Mouse (Mus musculus): Measurements from ENCODE around the gene Rtn4rl2. TPM values are rescaled to one million over a fixed set of nuclear protein-coding genes. Genes with fewer than 3 reads are reported as not detected.
"Not testable (repeated sequence)": the region's sequence is repeated elsewhere in the genome, so short reads cannot be mapped to it uniquely, and the experiment has no call there.

Gene Rtn4rl2
- total RNA-seq (2015) (not detected in 2 replicates), total RNA-seq (2017) (not detected in 2 replicates)

DNA sequence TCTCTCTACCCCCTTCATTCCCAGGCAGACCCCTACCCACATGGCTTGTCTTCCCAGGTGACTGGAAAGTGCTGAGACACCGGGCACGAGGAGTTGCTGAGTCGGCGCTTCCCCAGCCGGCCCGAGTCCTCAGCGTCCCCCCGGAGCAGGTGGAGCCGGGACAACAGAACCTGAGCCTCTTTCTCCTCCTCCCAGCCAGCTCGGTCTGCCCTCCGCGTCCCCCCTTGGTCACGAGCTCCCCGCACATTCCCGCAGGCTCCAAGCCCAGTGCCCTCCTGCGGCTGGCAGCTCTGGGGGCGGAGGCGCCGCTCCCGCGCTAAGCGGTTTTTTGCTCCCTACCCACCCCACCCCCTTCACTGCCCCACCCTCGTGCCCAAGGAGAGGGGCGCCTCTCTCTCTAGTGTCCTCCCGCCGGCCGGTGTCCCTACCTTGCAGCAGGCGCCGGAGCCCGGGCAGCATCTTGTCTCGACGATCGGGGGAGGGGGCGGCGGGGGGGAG lies at the start of gene Rtn4rl2:
TSS of gene Rtn4rl2 (minus strand) at position 477 of the 498 bp plus-strand sequence.
- no peak for ATAC-seq (replicated peaks; ENCODE audit: poor library complexity)

DNA sequence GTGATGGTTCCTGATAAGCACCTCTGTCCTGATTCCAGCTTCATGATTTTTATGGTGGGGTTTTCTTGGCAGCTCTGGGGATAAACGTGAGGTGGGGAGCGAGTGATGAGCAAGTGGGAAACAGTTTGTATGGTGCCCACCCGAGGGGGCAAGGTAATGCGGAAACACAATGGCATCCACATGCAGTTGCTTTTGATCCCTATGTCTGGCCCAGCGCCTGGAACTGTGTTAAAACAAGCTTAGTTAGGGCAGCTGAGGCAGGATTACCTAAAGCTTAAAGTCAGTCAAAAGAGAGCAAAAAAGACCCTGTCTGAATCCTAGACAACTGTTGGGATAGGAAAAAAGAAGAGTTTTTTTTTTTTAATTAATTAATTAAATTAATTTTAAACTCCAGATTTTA lies 48.6 kb upstream of the Rtn4rl2 start:
- ATAC-seq (replicated peaks; ENCODE audit: poor library complexity), result no peak

DNA sequence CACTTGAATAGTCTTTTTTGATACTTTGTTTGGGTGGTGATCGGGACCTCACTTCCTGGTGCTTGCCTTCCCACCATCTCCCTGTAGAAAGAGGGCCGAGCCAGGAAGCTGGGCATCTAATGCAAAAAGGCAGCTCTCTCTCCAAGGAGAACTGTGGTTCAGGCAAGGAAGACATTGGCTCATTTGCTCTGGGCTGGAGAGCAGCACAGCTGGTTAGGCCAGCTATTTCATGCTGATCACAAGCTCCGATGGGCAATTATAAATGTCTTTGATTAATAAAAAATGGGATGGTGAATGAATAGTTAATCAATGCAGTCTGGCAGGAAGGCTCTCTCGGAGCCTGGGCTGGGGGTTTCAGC lies 48.1 kb upstream of the Rtn4rl2 start:
- ATAC-seq (replicated peaks; ENCODE audit: poor library complexity), result no peak

DNA sequence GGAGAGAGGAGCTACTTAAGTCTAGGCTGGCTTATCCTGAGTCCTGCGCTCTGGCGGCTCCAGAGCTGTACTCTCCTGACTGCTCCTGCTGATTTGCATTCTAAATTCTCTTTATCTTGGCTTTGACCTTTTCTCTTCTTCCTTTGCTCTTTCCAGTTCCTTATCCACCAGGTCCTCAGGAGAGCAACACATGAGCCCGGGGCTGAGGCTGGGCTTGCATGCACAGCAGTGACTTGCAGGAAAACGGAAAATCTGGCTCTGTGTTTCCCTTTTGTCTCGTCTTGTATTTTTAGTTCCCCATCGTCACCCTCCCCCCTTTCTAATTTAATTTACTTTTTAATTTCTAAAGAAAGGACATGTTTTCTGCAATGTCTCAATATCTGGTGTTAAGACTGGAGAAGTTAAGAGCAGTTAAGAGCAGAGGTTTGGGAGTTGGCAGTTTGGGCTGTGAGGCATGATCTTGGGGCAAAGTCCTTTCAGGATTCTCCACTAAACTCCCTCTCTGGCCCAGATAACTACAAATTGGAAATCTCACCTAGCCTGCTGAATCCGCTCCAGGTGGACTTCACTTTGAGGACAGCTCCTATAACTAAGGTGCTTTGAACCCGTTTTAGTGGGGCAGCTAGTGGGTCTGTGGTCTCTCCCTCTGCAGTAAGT lies 47.6 kb upstream of the Rtn4rl2 start:
- ATAC-seq (replicated peaks; ENCODE audit: poor library complexity), result no peak

DNA sequence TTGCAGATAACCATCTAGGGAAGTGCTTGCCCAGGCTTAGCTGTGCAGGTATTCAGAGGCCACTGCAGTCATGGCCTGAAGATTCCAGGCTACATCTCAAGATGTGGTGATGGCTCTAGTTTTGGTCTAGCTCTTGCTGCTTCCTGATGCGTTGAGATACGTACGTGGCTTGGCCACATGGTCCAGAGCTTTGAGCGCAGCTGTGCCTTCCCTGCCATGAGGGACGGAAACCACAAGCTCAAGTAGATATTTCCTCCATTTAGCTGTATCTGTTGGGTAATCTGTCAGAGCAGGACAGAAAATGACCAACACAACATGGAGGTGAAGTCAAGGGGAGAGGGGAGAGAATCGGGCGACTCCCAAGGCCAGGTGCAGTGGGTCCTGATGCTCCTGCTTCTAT lies 43.7 kb upstream of the Rtn4rl2 start:
- peak; percentile 96 for ATAC-seq (replicated peaks; ENCODE audit: poor library complexity)

DNA sequence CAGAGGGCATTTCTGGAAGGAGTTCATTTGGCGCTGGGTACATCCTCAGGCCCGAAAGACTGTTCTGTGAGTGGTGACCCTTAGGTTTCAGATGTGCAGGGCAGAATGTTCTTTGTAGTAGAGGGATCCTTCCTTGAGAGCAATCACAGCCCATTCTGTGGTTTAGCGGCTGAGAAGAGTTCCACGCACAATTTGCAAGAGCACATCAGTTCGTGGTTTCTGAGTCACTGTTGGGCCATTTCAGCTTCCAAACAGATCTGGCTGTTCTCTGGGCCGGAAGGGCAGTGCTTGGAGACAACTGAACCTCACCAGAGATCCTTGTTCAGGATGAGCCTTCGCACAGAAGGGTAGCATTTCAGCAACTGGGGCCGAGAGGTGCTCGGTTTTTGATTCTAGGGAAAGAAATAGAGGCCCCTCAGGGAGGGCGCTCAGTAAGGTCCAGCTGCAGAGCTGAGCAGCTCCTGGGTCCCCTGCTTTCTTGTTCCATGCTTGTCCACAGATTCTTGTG lies 33.1 kb upstream of the Rtn4rl2 start:
- no peak for ATAC-seq (replicated peaks; ENCODE audit: poor library complexity)

DNA sequence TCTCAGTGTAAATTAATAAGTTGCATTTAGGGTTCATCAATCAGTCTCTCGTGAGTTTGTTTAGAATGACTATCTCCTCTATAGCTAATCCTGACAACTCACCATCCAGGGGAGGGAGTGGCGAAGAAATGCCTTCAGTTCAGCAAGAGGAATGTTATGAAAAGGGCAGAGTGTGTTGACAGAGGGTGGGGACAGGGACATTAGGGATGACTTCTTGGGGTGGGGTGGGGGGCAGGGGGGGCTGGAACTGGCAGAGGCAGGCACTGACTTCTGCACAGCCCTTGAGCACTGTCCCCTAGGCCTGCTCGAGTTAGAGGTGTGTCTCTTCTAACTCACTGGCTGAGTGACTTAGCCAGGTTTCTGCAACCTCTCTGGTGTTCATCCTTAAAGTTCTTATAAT lies 31.7 kb upstream of the Rtn4rl2 start:
- no peak for ATAC-seq (replicated peaks; ENCODE audit: poor library complexity)

DNA sequence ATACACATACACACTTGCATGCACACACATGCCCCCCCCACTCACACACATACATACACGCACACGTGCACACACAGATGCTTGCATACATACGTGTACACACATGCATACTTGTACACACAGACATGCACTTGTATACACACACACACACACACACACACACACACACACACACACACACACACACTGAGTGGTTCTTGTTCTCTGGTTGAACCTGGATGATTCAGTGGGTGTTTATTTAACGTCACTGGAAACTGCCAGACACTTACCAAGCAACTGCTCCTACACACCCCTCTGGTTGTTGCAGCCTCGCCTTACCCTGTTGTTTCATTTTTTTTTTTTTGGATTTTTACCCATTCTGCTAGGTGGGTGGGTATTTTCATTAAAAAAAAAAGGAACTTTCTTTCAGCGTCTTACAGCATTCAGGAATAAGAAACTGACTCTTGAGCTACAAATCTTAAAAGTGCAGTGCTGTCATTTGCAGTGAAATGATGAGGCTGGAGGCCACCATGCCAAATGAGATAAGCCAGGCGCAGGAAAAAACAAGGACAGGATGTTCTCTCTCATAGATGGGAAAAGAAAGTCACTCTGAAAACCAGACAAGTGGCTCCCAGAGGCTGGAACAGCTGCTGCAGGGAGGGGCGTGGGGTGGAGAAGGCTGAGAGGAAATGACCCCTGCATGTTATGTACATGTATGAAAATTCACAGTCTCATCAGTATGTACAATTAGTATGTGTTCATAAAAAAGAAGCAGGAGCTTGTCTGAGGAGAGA lies 30.2 kb upstream of the Rtn4rl2 start:
- 0 out of 2 replicates have a peak, but pooled peaks have one; percentile 20 for ATAC-seq (replicated peaks; ENCODE audit: poor library complexity)

DNA sequence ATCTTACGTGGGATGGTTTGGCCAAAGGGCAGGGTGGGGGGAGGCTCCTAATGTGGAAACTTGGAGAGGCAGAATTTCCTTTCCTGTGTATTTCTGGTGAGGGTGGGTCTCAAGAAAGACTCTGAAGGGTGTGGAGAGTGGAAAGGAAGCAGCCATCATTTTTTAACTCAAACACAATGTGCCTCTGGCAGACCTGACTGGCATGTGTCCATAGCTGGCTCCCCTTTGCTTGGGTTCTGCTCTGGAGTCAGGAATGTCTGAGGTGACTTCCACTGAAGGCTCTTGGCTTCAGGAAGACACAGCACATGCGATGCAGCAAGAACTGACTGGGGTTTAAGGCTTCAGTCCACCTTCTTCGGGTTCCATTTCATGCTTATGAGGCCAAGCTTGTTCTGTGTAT lies 28.8 kb upstream of the Rtn4rl2 start:
- no peak for ATAC-seq (replicated peaks; ENCODE audit: poor library complexity)

DNA sequence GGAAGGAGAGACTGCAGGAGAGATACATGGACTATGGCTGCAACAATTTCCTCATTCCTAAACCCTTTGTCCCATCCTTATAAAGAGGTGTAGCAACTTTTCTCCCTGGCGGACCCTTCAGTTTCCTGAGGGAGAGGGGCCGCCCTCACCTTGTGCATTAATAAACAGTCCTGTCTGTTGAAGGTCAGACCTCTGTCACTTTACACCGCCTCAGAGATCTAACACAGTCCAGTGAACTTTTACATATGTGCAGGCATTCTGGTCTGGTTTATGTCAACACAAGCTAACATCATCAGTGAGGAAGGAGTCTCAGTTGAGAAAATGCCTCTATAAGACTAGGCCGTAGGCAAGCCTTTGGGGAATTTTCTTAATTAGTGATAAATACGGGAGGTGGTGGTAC lies 27.4 kb upstream of the Rtn4rl2 start:
- ATAC-seq (replicated peaks; ENCODE audit: poor library complexity), result no peak

DNA sequence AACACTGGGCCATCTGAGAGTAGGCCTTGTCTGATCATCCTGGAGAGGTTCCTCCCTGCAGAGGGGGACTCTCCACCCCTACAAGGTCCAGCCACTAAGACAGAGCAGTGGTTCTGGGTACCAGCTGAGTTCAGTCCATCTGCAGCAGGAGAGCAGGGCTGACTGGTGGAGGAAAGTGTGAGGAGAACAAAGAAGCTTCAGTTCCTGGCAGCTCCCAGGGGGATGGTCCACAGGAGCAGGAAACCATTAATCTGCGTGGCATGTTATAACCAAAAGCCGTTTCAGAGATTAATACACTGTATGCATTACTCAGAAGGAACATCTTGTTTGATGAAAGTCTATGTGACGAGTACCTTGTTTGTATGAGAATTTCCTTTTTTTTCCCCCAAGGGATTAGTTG lies 26.2 kb upstream of the Rtn4rl2 start:
- no peak for ATAC-seq (replicated peaks; ENCODE audit: poor library complexity)

DNA sequence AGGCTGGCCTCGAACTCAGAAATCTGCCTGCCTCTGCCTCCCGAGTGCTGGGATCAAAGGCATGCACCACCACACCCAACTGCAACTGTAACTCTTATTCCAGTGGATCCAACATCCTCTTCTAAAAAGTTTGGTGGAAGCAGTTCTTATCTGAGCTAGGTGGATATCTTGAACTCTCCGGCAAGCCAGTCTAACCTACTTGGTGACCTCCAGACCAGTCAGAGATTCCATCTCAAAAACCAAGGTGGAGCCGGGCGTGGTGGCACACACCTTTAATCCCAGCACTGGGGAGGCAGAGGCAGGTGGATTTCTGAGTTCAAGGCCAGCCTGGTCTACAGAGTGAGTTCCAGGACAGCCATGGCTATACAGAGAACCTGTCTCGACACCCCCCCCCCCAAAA lies 10.2 kb upstream of the Rtn4rl2 start:
- ATAC-seq (replicated peaks; ENCODE audit: poor library complexity), result not testable (repeated sequence)

DNA sequence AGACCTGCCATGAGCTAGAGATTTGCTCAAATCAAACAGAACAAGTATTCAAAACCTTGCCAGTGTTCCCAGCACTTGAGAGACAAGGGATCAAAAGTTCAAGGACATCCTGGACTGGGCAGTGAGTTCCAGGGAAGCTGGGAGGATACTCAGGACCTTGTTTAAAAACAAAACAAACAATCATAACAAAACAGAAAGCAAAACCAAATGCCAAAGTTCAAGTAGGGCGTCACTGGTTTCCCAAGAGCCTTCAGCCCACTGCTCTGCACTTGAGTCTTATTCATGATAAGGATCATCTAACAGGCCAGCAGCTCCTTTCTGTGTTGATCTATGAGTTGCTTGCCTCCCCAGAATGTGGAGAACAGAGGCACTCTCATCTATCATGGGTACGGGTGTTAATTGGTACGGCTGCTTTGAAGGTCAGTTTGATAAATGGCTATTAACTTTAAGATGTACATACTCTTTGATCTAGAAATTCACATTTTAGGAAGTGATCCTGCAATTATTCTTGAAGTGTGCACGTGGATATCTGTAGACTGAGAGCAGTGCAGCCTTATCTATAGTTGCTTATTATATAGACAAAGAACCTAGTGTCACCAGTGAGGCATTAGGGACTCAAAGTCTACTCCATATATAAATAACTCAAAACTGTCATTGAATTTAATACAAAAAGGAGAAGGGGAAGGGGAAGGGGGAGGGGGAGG lies 9.1 kb upstream of the Rtn4rl2 start:
- peak; percentile 72; the same call in 1 of the 2 replicates for ATAC-seq (replicated peaks; ENCODE audit: poor library complexity)

DNA sequence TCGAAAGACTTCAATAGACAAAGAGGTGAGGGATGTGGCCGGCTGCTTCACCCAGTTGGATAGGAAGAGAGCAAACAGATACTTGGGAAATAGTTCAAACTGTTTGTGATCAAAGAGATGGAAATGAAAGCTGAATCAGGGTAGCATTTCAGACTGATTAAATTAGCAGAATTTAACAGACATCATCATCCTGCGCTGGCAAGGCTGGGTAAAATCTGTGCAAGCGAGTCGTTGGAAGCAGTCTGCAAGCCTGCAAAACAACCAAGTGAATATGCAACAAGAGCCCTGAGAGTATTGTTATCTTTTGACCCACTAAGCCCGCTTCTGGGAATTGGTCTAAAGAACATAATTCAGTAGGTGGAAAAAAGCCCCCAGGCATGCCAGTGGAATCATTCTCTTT lies 6.8 kb upstream of the Rtn4rl2 start:
- ATAC-seq (replicated peaks; ENCODE audit: poor library complexity), result no peak

DNA sequence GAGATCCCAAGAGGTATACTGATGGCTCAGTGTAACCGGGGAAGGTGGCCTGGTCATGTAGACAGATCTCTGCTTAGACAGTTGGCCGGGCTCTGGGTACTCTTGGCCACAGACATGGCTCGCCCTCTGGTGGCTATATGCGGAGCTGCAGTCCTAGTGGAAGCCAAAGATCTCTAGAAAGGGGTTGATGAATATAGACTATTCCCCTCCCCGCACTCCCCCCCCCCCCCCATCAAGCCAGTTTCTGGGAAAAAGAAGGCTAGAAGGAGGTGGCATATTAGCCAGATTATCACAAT lies 3.5 kb upstream of the Rtn4rl2 start:
- ATAC-seq (replicated peaks; ENCODE audit: poor library complexity), result peak; percentile 79

DNA sequence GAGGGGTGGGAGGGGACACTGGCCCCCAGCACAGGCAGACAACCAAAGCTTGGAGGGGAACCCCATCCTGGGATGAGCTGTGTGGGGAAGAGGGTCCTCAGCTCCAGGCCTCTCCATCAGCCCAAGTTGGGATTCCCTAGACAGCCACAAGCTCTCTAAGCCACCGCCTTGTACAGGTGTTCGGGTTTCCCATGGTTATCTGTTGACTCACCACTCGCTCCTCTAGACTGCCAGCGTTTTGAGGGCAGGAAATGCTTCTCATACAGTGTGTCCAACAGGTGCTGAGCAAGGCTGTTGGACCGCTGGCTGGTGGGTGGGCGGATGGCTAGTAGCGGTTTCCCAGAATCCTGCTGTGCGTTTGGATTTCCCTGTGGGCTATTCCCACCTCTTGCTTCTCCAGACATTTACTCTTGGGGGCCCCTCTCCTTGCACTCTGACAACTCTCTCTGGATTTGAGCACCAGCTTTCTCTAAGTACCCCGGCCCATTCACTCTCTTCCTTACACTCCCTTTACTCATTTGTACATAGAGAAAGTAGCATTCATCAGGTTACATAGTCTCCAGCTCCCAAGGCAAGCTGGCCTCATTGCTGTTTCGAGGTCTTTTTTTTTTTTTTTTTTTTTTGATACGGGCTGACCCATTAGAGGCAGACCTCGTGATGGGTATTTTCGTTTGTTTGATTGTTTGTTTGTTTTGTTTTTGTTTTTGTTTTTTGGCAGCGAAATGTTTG lies 3.0 kb upstream of the Rtn4rl2 start:
- ATAC-seq (replicated peaks; ENCODE audit: poor library complexity), result no peak

DNA sequence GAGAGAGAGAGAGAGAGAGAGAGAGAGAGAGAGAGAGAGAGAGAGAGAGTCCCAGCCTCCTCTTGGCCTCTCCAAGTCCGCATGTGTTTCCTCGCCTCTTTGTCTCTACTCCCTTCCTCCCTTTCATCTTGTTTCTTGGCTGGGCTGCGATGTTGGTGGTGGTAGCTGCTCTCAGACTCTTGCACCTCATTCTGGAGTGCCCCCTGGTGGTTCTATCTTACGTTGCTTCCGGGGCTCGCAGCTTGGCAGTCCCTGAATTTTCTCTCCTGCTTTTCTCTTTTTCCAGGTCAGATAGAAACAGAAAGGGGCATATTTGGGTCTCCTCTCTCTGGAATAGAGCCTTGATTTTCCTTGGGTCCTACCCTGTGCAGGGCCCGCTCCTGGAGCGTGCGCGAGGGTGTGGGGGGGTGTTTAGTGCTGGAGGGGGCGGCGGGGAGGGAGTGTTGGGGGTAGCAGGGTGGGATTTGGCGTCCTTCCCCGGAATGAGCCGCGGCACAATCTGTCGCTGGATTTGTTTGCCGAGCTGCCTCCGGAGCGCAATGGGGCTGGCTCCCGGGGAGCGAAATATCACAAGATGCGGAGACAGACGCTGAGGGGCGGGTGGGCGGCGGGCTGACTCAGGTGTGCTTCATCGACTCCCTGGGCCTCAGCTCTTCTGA lies 2.3 kb upstream of the Rtn4rl2 start:
- peak; percentile 62 for ATAC-seq (replicated peaks; ENCODE audit: poor library complexity)

DNA sequence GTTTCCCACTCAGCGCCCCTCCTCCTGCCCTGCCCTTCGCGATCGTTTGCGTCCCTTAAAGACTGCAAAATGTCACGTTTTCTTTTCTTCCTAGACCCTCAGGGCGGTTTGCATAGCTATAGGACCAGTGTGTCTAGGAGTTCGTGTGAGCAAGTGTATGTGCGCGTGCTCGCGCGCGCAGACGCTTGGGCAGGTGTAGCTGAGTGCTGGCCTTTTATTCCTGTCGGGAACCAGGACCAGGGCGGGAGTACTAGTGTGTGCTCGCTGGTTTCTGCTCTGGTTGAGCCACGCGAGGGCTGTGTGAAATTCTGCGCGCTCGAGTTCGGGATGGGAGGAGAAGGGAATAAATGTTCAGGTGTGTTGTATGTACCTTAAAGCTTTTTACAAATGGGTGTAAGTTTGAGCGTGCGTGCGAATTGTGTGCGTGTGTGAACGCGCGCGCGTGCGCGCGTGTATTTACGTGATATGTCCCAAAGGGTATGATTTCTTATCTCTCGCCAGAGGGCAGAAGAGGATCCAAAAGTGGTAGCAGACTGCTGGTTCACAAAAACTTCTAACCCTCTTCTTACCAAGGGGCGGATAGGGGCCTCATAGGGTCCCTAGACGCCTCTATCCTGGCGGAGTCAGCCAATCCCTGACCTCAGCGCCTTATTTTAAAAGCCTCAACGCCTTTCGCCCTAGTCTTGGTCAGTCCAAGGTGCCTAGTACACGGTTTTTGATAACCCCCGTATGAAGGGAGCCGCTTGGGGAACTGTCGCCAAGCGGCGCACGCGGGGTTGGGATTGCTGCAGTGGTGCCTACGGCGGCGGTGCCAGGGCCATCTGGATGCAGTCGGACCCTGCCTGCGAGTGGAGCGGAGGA lies 1.1 kb upstream of the Rtn4rl2 start:
- peak; percentile 44 for ATAC-seq (replicated peaks; ENCODE audit: poor library complexity)

DNA sequence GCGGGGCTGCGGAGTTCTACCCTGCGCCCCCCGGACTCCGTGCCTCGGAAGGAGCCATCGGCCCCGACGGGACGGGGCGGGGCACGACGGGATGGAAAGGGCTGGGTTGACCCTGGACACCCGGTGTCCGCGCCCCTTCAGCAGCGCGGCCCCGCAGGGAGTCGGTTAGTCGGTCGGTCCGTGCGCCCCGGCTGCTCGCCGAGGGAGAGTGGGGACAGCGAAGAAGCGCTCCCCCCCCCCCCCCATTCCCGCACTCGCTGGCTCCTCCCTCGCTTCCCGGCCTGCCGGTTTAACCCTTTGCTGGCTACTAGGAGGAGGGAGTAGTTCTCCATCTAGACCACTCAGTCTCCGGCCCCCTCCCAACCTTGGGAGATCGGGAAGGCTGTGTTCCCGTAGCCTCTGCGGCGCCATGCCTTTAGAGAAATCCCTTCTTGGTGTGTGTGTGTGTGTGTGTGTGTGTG lies 341 bp upstream of the Rtn4rl2 start:
- no peak for ATAC-seq (replicated peaks; ENCODE audit: poor library complexity)

Measured in megakaryocyte progenitor cell, adult 5-6 weeks (primary cell).